Mouse (Mus musculus): ENCODE data around the gene Lmntd1.

- TF ChIP-seq POLR2A (IDR thresholded peaks at IDR 0.05; ENCODE audit: insufficient read depth, low read length): no peak
- TF ChIP-seq CTCF (IDR thresholded peaks at IDR 0.05; ENCODE audit: low read depth, low read length): no peak
- TF ChIP-seq EP300 (IDR thresholded peaks at IDR 0.05; ENCODE audit: insufficient read depth, low read depth, low read length): no peak
These were observed 131.3 kb downstream of the Lmntd1 start for GRCm38 (mm10) chr6:145482656-145483317.

Data from ES-Bruce4 (cell line).